Mouse (Mus musculus): ENCODE measurements around the gene Tns4. TPM values are rescaled to one million over a fixed set of nuclear protein-coding genes. Genes with fewer than 3 reads are reported as not detected.

The Tns4 gene
- total RNA-seq, 2 experiments from 2014 or later = 0.13 to 0.20 TPM

DNA sequence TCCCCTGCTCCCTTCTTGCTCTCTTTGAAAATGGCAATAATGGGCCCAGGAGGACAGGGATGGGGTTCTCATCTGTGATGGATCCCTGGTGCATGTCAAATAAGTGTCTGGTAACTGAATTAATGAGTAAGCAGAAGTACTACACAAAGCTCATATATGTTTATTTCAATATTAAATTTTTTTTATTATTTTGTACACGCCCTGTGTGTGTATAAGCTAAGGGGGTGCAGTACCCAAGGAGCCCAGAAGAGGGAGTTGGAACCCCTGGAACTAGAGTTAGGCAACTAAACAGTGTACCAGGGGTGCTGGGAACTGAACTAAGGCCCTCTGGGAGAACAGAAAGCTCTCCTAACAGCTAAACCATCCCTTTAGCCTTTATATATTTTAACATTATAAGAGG, 29.3 kb upstream of the Tns4 start:
- no peak for DNase-seq

DNA sequence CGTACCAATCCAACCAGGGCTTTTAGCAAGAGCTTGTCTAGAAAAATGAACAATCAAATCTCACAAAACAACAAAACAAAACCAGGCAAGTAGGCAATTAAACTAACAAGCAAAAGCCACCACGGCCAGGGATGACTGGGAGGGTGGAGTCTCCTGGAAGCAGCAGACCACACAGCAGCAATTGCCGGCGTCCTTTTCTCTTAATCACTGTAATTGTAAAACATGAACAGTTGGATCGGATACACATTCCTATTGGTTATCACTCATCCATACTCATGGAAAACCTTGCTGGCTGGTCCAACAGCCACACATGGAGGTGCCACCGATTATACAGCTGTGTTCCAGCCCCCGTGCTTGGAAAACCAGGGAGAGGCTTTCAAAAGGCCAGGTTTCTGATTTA, 28.8 kb upstream of the Tns4 start:
- no peak for DNase-seq

DNA sequence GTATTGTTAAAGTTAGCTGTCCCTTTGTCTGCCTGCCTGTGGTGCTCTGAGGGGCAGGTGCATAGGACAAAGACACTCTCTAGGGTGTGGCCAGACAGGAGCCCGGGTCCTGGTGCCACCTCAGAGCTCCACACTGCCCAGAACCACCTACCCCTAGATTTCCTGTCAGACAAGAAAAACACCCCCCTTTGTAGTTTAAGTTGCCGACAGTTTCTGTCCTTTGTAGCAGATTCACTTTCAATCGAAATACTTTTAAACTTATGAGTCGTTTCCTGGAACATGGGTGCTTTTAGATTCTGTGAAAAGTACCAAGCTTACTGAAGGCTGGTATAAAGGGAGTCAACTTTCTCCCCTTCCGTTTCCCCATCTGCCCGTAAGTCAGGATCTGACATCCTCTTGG, 26.8 kb upstream of the Tns4 start:
- no peak for DNase-seq

DNA sequence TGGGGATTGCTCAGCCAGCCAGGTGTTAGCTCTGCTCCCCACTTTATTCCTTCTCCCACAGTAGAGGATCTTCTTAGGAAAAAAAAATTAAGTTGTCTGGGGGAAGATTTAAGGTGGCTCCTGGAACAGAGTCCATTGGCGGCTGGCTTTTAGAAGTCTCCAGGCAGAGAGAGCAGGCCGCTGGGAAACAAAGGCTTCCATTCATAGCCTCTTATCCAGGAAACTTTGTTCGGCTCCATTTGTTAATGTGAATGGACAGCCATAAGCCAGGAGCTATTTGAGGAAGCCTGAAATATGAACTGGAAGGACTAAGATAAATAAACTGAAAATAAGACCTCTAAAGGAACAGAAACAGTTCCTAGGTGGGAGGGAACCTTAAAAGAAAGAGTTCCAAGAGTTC, 24.0 kb upstream of the Tns4 start:
- DNase-seq = no peak

DNA sequence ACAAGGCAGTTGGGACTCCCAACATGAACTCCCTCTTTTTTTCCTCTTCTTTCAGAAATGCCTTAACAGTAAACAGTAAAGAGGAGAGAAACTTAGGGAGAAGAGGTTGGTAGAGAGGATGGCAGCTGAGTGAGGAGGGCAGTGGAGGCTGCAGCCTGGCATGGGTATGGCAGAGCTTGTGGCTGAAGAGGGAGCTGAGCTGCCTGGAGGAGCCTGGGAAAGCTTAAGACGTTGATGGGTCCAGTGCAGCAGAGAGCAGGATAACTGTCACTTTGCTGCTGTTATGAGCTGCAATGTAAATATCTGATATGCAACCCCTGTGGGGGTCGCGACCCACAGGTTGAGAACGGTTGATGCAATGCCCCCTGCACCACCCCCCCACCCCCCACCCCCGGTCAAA, 23.6 kb upstream of the Tns4 start:
- DNase-seq = no peak

DNA sequence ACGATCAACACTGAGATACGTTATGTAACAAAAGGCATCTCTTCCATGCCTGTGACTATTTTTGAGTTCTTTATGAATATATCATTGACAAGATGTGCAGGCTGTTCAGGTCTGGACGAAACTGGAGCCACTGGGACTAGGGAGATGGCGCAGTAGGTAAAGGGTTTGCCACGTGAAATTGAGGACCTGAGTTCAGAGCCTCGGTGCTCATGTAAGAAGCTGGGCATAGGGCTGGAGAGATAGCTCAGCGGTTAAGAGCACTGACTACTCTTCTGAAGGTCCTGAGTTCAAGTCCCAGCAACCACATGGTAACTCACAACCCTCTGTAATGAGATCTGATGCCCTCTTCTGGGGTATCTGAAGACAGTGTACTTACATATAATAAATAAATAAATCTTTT, 22.5 kb upstream of the Tns4 start:
- DNase-seq = no peak

DNA sequence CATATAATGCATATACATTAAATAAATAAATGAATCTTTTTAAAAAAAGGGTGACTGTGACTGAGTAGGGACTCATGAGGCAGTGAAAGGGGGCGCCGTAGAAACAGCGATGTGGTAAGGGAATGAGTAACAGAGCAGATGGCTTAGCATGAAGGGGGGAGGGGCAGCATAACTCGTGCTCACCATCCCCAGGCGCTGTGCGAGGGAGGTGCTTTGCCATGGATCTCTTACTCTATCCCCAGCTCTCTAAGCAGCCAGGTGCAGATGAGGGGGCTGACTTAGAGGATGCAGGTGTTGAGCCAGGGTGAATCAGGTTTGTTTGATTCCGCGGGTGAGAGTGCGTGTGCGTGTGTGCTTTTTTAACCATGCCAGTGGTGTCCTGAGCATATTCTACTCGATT, 22.0 kb upstream of the Tns4 start:
- DNase-seq = no peak

DNA sequence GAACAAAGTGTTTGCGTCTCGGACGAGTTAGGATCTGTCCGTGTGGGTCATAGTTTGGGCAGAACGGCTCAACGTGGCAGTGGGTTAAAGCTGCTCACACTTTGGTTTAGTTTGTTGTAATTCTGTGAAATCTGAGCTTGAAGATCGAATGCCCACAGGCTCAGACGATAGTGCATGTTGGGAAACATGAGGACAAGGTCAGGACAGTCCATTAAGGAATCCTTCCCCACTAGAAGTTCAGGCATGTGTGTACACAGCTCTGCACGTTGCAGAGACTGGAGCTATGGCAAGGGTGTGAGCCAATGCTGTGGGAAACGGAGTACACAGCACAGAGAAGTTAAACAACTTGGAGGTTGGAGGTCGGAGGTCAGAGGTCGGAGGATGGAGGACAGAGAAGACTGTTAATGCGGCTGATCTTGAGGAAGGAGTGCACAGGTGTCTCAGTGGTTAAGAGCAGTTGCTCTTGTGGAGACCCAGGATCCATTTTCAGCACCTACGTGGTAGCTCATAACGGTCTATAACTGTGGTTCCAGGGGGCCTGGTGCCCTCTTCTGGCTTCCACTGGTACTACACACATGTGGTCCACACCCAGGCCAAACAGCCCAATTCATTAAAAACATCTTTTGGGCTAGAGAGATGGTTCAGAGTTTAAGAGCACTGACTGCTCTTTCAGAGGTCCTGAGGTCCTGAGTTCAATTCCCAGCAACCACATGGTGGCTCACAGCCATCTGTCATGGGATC, 21.4 kb upstream of the Tns4 start:
- no peak for DNase-seq

DNA sequence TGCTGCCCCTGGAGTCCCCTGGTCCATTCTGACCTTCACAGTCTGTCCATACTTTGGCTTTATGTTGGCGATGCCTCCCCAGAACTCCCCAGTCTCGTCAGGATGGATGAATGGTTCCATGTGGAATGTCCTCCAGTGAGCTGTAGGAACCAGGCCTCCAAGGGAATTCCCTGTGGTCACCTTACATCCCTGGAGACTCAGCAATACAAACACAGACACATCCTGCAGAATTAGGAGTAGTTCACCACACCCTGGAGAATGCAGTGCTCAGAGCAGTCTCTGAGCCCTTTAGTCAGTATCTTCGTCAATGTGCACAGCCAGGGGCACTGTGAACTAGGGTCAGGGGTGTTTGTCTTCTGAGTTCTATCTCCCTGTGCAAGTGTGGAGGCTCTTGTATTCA, 19.2 kb upstream of the Tns4 start:
- no peak for DNase-seq

DNA sequence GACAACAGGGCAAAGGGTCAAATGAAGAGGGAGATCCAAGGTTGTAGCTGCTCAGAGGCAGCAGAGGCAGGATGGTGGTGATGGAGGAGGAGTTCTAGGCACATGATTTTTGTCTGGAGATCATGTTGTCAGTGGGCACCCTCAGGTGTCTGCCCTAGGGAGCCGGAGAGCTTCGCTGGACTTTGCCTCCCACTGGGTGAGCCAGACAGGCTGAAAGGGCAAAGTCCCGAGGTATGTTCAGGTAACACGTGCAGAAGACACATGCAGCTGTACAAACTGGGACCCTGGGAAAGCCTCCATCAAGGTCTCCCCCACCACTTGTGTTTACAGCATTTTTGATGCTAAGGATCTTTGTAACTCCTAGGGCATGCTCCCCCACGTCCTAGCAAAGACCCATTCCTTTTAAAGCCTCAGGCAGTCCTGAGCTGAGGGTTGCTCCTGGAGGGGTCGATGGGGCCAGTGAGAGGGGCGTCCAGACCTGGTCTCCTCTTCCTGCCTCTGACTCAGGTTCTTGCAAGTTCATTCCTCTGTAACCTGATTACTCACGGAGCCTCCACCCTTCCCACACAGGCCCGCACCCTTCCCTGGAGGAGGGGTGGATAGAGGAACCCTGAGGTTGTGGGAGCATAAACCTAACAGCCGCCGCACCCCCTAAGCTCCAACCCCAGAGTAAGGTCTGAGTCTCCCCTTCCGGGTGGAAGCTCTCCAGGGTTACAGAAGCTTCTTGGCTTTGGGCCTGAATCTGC, 17.0 kb upstream of the Tns4 start:
- no peak for DNase-seq

DNA sequence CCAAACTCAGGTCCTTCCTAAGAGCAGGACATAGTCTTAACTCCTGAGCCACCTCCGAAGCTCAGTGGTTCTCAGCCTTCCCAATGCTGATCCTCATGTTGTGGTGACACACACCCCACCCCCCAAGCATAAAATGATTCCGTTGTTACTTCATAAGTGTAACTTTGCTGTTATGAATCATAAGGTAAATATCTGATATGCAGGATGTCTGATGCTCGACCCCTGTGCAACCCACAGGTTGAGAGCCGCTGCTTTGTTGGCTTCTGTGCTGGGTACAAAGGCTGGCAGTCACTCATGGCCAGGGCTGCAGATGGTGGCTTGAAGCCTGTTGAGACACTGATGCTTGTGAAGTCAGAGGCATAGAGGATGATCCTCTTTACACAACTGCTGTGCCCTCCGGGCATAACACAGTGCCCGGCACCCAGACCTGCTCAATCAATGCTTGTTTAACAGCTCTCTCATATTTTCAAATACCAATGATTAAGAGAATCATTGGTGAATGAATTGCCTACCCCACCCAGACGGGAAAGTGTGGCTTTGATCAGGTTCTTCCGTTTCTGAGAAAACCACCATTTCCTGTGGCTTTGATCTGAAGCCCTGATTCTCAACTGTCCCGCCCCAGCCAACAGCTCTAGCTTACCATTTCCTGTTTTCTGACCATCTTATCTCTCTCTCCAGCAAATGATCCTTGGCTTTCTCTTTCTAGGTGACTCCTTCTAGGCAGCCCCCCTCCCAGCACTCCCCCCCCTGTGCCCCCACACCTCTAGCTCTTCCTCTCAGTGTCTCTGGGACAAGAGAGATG, 15.7 kb upstream of the Tns4 start:
- no peak for DNase-seq

DNA sequence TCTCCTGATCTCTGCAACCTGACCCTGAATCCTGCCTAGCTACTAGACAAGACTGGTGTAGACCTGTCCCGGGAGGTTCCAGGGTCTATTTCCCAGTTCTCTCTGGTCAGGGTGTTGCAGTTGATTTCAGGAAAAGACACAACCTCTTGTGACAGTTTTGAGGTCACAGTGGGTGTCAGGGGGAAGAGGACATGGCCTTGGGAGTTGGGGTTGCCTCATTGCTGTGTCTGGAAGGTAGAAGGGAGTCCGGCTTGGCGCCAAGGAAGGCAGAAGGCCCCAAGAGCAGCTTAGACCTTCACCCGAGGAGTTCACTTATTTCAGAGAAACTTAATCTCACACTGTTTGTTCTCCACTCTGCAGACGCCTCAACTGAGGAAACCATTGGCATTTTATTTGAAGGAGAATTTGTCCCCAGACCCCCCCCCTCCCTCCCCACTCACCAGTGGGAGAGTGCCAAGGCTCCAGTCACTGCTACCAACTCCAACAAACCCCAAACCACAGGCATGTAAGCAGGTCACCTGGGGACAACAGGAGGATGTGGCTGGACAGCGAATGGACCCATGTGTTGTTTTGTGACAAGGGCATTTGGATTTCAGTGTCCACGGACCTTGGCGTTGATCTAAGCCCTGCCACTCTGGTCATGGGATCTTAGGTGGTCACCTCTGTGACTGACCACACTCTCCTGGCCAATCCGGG, 13.6 kb upstream of the Tns4 start:
- no peak for DNase-seq

DNA sequence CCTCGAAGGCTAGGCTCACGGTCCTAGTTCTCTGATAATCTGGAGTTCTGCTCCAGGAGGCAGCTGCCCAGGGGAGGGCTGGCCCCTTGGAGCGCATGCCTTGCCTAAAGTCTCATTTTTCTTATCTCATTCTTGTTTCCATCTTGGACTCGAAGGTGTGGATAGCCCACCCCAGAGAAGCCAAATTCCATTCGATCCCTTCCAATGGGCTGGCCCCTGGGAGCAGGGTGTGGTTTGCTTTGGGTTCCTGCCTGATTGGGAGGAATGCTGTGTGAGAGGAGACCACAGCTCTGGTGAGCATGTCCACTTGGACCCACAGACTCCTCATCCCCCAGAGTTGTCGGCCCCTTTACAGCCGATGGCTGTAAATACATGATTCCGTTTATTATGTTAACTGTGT, 12.6 kb upstream of the Tns4 start:
- DNase-seq = no peak

DNA sequence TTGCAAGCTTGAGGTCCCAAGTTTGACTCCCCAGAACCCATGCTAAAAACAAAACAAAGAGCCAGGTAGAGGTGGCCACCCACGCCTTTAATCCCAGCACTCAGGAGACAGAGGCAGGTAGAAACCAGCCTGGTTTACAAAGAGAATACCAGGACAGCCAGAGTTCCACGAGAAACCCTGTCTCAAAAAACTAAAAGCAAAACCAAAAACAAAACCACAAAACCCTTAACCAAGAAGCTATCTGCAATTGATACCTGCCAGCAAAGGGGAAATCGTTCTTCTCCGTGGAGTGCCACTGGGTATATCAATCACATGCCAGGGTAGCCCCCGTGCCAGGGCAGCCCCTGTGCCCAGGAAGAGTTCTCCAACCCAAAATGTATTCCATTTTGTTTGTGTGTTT, 11.1 kb upstream of the Tns4 start:
- no peak for DNase-seq

DNA sequence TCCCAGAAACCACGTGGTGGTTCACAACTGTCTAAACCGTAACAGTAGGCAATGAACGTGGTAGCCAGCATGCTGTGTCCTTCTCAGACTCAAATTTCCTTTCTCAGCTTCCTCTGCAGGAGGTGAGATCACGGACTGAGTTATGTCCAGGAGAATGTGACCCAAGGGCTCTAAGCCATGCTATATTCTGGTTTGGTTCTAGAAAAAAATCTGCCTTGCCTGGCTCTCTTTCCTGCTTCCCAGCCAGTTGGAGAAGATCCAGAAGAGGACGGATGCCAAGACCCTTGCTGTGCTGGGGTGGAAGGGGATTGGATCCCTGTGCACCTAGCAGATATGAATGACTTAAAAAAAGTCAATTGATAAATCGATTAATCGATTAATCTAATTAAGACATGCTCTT, 10.4 kb upstream of the Tns4 start:
- DNase-seq = peak; percentile 16 to 38

DNA sequence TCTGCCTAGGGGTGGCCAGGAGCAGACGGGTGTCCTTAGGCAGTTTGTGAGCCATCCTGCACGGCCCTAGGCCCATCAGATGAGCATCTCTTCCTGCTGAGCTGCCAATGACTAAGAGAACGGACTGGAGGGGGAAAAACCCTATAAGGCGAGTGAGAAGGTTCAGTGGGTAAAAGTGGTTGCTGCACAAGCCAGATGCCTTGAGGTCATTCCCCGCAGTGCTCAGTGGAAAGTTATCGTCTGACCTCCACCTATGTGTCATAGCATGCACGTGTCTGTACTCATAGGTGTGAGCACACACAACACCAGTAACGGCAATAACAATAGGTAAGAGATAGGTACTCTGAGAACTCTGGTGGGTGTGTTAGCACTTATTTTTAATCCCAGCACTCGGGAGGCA, 9.8 kb upstream of the Tns4 start:
- no peak for DNase-seq

DNA sequence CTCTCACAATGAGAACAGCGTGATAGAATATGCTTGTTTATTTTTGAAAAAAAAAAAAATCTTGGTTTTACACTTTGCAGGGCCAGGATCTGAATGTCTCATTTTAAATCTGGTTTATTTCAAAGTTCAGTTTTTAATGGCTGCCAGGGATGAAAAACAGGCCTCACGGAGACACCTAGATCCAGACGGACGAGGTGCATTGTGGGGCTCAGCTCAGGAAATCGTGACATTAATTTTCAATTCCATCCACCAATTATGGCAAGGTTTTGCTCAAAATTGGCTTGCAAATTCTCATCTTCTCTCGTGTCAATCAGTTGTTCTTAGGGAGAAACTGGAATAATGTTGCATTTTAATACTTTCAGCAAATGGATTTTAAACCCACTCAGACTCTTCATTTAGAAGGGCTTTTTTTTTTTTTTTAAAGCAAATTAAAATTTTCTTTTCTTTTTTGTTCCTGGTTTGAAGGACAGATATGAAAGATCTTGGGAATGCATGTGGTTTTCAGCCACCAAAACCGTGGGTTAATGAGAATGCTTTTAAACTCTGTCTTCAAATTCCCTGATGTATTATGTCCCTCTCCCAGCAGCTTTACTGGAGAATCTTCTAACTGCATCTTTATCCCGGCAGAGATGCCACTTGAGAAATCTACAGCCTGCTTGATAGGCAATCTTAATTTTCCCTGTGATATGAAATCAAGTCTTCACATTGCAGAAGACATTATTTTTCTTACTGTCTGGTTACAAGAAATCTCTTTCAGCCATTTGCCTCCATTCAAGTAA, 8.1 kb upstream of the Tns4 start:
- DNase-seq = no peak

DNA sequence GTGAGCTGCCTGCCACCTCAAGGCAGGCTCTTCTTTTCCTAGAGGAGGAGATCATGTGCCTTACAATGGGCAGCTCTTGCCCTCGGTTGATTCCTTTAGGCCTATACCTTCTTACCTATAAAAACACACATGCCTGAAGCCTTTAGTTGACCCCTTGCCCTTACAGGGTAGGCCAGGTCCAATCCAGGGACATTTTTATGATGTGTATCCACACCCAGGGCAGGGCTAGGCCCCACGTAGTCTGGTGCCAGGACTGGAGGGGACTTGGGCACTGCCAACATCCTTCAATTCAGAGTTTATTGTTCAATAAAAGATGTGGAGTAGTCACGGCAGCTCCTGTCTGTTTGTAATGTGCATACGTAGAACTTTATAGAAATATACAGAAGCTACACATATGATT, 7.3 kb upstream of the Tns4 start:
- no peak for DNase-seq

DNA sequence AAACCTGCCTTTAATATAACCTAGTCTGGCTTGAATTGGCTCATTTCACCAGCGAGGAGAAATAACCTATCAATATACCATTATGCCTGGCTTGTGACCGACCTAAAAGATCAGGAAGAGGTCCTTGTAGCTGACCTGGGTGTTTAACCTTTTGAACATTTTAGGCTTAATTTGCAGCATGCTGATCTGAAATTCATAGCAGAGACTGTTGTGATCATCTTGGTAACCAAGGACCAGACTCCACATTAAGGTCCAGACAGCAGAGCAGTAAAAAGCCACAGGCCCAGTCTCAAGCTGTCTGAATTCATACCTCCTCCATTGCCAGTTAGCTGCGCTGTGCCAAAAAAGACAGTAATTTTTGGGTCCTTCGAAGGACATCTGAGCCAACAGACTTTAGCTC, 6.7 kb upstream of the Tns4 start:
- DNase-seq = no peak

DNA sequence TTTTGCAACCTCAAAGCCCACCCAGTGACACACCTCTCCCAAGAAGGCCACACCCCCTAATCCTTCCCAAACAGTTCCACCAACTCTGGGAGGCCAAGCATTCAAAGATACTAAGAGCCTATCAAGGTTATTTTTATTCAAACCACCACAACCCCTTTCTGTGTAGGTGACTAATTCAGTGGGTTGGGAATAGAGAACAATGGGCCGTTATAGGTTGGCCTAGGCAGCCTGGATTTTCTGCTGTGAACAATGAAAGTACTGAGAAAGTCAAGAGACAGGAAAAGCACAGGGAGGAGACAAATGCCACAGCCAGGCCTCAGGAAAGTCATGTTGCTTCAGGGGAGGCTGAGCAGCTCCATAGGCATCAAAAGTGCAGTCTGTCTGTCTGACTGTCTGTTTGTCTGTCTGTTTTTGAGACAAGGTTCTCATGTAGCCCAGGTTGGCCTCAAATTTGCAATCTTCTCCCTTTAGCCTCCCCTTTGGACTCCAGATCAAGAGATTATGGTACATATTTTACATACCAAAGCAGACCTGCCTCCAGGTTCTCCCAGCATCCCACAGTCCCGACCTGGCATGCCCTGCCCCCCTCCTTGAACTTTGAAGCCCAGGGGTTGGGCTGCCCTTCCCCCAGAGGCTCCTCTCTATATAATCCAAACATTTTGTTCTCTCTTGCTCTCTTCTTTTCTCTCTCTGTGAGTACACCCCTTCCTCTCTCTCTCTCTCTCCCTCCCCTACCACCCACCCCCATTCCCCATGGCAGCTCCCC, 6.0 kb upstream of the Tns4 start:
- DNase-seq = no peak

DNA sequence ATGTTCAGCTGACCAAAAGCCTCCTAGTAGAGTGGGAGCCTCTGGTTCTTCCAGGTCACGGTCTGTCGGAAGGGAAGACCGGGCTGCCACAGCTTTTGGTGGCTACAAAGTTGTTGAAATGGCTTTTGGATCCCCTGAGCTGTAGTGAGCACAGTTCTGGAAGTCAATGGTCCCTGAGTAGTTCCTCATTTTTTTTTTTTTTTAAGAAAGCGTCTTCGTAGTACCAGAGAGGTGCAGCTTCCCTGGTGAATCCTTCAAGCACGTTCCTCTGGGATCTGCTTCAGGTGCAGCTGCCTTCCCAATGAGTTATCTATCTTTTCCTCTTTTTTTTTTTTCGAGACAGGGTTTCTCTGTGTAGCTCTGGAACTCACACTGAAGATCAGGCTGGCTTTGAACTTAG, 4.6 kb upstream of the Tns4 start:
- no peak for DNase-seq
